Mouse (Mus musculus) liver, adult 2 months (tissue): ENCODE results near the gene Paip2b. TPM values are rescaled to one million over a fixed set of nuclear protein-coding genes. Genes with fewer than 3 reads are reported as not detected.
A peak's percentile ranks its signal among the peaks of the same experiment; 100 is the strongest.

Experiments
- DNase-seq: peaks from one replicate; pipeline ENCODE4 v3.0.0-alpha.2; 2011; ENCODE audit warnings: low read depth, low spot score; ENCODE audit errors: extremely low read depth
- H3K27ac ChIP-seq: fragments of 200-500 bp; replicated peaks from 2 replicates; pipeline ENCODE4 v1.5.1; 2012; ENCODE audit warnings: low read depth, mild to moderate bottlenecking, control low read depth, inconsistent platforms, low read length; ENCODE audit not compliant: insufficient read depth
- H3K27me3 ChIP-seq: fragments of 200-500 bp; 2 replicates; pipeline ENCODE4 v1.6.1; 2012; ENCODE audit warnings: mild to moderate bottlenecking, moderate library complexity, low read length, inconsistent platforms; ENCODE audit not compliant: control insufficient read depth, insufficient read depth
- H3K36me3 ChIP-seq: fragments of 200-500 bp; 2 replicates; pipeline ENCODE4 v1.6.1; 2012; ENCODE audit warnings: low read length, inconsistent platforms; ENCODE audit not compliant: control insufficient read depth, insufficient read depth
- H3K4me1 ChIP-seq: fragments of 200-500 bp; 2 replicates; pipeline ENCODE4 v1.6.1; 2011; ENCODE audit warnings: low read length; ENCODE audit not compliant: control insufficient read depth, insufficient read depth
- H3K4me3 ChIP-seq: fragments of 200-500 bp; 2 replicates; pipeline ENCODE4 v1.5.1; 2011; ENCODE audit warnings: low read depth, mild to moderate bottlenecking, control low read depth, low read length, moderate library complexity; ENCODE audit not compliant: insufficient read depth
- H3K79me2 ChIP-seq: fragments of 200-500 bp; 2 replicates; pipeline ENCODE4 v1.6.1; 2012; ENCODE audit warnings: inconsistent platforms, mild to moderate bottlenecking, low read length, moderate library complexity; ENCODE audit not compliant: control insufficient read depth, insufficient read depth
- H3K9ac ChIP-seq: fragments of 200-500 bp; 2 replicates; pipeline ENCODE4 v1.6.1; 2012; ENCODE audit warnings: low read depth, mild to moderate bottlenecking, control low read depth, inconsistent platforms, low read length
- CTCF ChIP-seq: fragments of 200-500 bp; IDR thresholded peaks from 2 replicates; pipeline ENCODE4 v1.5.1; 2011; ENCODE audit warnings: low read depth, low read length, control low read depth
- POLR2A ChIP-seq: fragments of 200-500 bp; IDR thresholded peaks from 2 replicates; pipeline ENCODE4 v1.6.1; 2011; ENCODE audit warnings: low read length, control low read depth; ENCODE audit not compliant: insufficient read depth; ENCODE audit errors: extremely low read depth
- WGBS: fragments of 180-500 bp; shearing (Covaris S2); methylation state at CpG from one replicate; pipeline ENCODE4 v1.1.7; 2018; 5-methylcytosine and 5-hydroxymethylcytosine counted together
- polyA plus RNA-seq: library from polyadenylated mRNA; depleted of rRNA; stranded (reverse); fragments of >200 nt; gene quantifications from 2 replicates; pipeline ENCODE4 v1.2.3, GENCODE M21; 2012; rRNA removed
- total RNA-seq: library from RNA; depleted of rRNA; stranded (reverse); fragments of >200 nt; gene quantifications from 2 replicates; pipeline ENCODE4 v1.2.3, GENCODE M21; 2014; rRNA removed

The Paip2b gene
- total RNA-seq (16.3 and 17.0 TPM in 2 replicates), polyA plus RNA-seq (6.7 and 8.6 TPM in 2 replicates)

DNA sequence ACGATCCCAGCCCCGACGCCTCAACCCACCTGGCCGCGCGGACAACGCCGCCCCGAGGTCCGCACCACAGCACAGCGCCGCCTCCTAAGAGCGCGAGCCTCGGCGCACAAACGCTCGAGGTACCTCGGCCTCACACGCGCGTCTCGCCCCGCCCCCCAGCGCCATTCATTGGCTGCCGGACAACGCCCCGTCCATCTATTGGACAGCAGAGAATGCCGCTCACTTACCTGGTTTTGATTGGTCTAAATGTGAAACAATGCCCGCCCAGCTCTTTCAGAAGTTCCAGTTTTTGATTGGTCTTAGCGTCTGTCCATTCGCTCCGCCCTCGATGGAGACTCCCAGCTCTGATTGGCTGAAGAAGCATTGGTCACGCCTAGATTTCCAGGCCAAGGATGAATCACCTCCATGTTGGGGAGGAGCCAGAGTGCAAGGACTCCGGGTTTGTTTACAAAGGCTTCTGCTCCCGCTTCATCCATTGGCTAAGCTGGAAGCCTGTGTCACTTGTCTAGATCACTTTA is at the start of gene Paip2b:
Gene Paip2b (minus strand): TSS at position 136 of the 518 bp plus-strand sequence.
- no peaks in the 10 kb centered on the region; the same call in 1 of the 2 replicates for H3K4me1 ChIP-seq
- under 1% methylated on average over 37 of the region's 37 CpGs for WGBS
- peak; percentile 100 for DNase-seq
- peak within 1 kb of the TSS; percentile 40 for H3K27ac ChIP-seq
- TF ChIP-seq CTCF (0 out of 2 replicates have a peak, but pooled peaks have one; percentile 7), POLR2A (peak; percentile 96)
- H3K27me3 ChIP-seq, result no peaks in the 10 kb centered on the region
- H3K4me3 ChIP-seq, result peak within 1 kb of the TSS; percentile 70
- no peaks in the 10 kb centered on the region for H3K36me3 ChIP-seq
- peak within 1 kb of the TSS; percentile 83 for H3K9ac ChIP-seq
- peaks cover 3% of the 10 kb centered on the region; the same call in 1 of the 2 replicates for H3K79me2 ChIP-seq

DNA sequence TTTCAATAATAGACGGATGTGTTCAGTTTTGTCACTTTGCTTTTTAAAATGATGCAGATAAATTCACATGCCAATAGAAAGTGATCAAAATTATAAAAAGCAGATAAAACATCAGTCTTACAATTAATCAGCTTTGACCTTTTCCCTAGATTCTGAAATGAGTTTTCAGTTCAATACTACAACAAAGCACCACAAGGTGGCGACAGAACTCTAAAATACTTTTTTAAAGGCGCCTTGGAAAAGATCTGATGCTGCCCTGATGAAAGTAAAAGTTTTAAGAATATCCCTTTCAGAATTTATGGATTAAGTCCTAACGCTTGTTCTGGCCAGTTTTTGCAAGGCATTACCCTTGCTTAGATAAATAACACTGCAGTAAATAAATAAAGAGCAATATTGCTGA is 48.3 kb upstream of the Paip2b start:
- peak; percentile 59 for DNase-seq
- H3K4me1 ChIP-seq, result no peaks in the 10 kb centered on the region
- H3K79me2 ChIP-seq, result no peaks in the 10 kb centered on the region
- H3K27me3 ChIP-seq, result no peaks in the 10 kb centered on the region
- no peak overlapping the region for H3K27ac ChIP-seq
- WGBS, result 7% methylated on average over 4 of the region's 4 CpGs
- TF ChIP-seq CTCF (peak; percentile 41; the same call in 1 of the 2 replicates), POLR2A (no peak)
- no peak overlapping the region for H3K9ac ChIP-seq
- H3K36me3 ChIP-seq, result no peaks in the 10 kb centered on the region
- H3K4me3 ChIP-seq, result no peak overlapping the region

- under 1% methylated on average over 19 of the region's 19 CpGs for WGBS
- no peaks in the 10 kb centered on the region for H3K36me3 ChIP-seq
- peak overlapping the region; percentile 32 for H3K27ac ChIP-seq
Observed at GRCm38 (mm10) chr6:83867598-83868585, 36.4 kb upstream of the Paip2b start.

DNA sequence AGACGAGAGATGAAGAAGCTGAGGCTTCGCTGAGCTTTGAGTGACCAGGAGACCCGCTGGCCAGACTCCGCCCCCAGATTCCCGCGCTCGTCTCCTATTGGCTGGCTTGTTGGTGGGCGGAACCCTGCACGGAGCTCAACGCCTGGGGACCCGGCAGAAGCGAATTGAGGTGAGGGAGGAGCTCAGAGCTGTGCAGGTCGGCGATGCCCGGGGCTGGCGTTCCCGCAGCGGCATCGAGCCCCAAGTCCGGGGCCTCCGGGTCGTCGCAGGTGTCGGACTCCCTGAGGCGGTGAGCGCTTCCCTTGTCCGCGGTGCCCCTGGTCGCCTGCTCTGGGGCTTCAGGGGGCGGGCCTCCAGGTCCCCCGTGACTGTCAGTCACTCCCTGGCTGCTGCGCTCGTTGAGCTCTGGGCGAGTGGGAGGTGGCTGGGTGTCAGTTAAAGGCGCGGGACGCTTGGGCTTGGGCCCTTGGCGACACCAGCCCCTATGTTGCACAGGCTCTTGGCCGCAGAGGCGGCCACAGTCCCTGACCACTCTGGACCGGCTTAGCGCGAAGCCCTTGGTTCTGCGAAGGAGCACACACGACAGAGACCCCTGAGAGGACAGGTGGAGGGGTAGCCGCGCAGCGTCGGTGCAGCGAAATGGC is 35.5 kb upstream of the Paip2b start, which contains the start of gene Zfp638:
Gene Zfp638 (plus strand): TSS at position 156 of the 644 bp plus-strand sequence.
- under 1% methylated on average over 50 of the region's 50 CpGs for WGBS
- peak within 1 kb of the TSS; percentile 32 for H3K27ac ChIP-seq

More at GRCm38 (mm10) chr6:83867598-83868585, 36.4 kb upstream of the Paip2b start:
- peak overlapping the region; percentile 64 for H3K4me3 ChIP-seq
- no peaks in the 10 kb centered on the region for H3K79me2 ChIP-seq
- peak; percentile 58 for DNase-seq
- peak overlapping the region; percentile 51 for H3K9ac ChIP-seq
- TF ChIP-seq CTCF (no peak), POLR2A (no peak)
- no peaks in the 10 kb centered on the region for H3K27me3 ChIP-seq
- H3K4me1 ChIP-seq, result no peaks in the 10 kb centered on the region; the same call in 1 of the 2 replicates

DNA sequence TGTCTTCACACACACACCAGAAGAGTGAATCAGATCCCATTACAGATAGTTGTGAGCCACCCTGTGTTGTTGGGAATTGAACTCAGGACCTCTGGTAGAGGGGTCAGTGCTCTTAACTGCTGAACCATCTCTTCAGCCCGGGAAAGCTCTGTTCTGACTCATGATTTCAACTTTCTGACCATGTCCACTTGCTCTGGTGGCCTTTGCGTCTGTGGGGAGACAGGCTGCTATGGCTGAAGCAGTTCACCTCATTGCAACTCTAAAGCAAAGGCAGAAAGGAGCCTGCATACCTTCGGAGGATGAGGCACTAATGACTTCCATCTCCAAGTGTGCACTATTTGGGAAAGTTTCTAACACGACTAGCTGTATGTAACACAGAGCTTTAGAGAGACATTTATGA is 34.9 kb upstream of the Paip2b start:
- no peak for DNase-seq
- no peak overlapping the region for H3K4me3 ChIP-seq

More for the DNA sequence above, 35.5 kb upstream of the Paip2b start, which contains the start of gene Zfp638:
- Histone ChIP-seq H3K79me2 (no peaks in the 10 kb centered on the region), H3K4me1 (no peaks in the 10 kb centered on the region; the same call in 1 of the 2 replicates), H3K9ac (peak within 1 kb of the TSS; percentile 51), H3K4me3 (peak within 1 kb of the TSS; percentile 64), H3K27me3 (no peaks in the 10 kb centered on the region), H3K36me3 (no peaks in the 10 kb centered on the region)
- DNase-seq, result peak; percentile 71
- TF ChIP-seq POLR2A, result 0 out of 2 replicates have a peak, but pooled peaks have one; percentile 21
- no peak for TF ChIP-seq CTCF

More for the DNA sequence above, 34.9 kb upstream of the Paip2b start:
- WGBS, result 30% methylated on average over 4 of the region's 4 CpGs
- no peak for TF ChIP-seq CTCF
- TF ChIP-seq POLR2A, result no peak
- Histone ChIP-seq H3K27me3 (no peaks in the 10 kb centered on the region), H3K79me2 (no peaks in the 10 kb centered on the region), H3K4me1 (no peaks in the 10 kb centered on the region; the same call in 1 of the 2 replicates), H3K27ac (no peak overlapping the region), H3K9ac (no peak overlapping the region), H3K36me3 (no peaks in the 10 kb centered on the region)
